Comparison of ENCODE assay signal across 18 mouse cellular contexts in genomic region chr12:16001225-16001624, GRCm38 (mm10).
DNase-seq lines count a peak whose midpoint lies in the region; ATAC-seq lines count a peak whose summit lies in the region.
"Had no signal": no experiment of that assay in that cellular context is flagged by ENCODE, and none has a peak within 500 bp of the region (broad histone marks: within the 10 kb centered on the region; RNA-seq: fewer than 3 reads in every experiment).

No protein-coding gene starts in this region.

- intact Hi-C loops in heart, postnatal 14 days (cut with DNase I), result no loop called here

- 0 out of 2 replicates have a peak, but pooled peaks have one; percentile 22 for ATAC-seq in common myeloid progenitor, adult 5-6 weeks (replicated peaks; ENCODE audit: low read depth, poor library complexity, severe bottlenecking)
- ATAC-seq: forebrain, embryonic 13.5 days; hindbrain, postnatal 0 days; intestine, postnatal 0 days had no signal

- peak; percentile 31 for DNase-seq in adrenal gland, adult 2 months
- DNase-seq in adrenal gland, postnatal 14 days, result no peak
- DNase-seq in heart, adult 8-10 months (ENCODE audit: low spot score), result peak; percentile 61
- DNase-seq in heart, postnatal 14 days, result no peak
- no peak for DNase-seq in c-Kit-positive CD71-positive TER-119-positive erythroid progenitor cells, embryonic 14.5 days (ENCODE audit: low spot score)
- no peak for DNase-seq in layer of hippocampus, postnatal 36 days
- DNase-seq: B cell, adult 2 months; cerebellum, adult 8-10 months; cerebellum, postnatal 36 days; kidney, postnatal 36 days; liver, embryonic 13.5 days; lung, embryonic 14.5 days; thymus, adult 18-20 months; thymus, postnatal 4 days had no signal

Comparison
In these comparisons a context has a peak if more than half of its experiments do, and no peak if none do; other contexts are left out.
1. DNase-seq: peak in adrenal gland, adult 2 months (single experiment) and heart, adult 8-10 months (single experiment); none in adrenal gland, postnatal 14 days (single experiment), heart, postnatal 14 days (0 of 2), c-Kit-positive CD71-positive TER-119-positive erythroid progenitor cells, embryonic 14.5 days (single experiment) and layer of hippocampus, postnatal 36 days (0 of 2).